Mouse (Mus musculus) neural tube, embryonic 13.5 days (tissue): ENCODE data around the gene Kri1. TPM values are rescaled to one million over a fixed set of nuclear protein-coding genes. Genes with fewer than 3 reads are reported as not detected.

Experiments used
- polyA plus RNA-seq: library from polyadenylated mRNA; unstranded; fragments of >200 nt; fragmentation: Nextera tagmentation; extraction: Ambion mirVana; gene quantifications from 2 replicates; pipeline ENCODE4 v1.2.1, GENCODE M21; 2015

The Kri1 gene
- polyA plus RNA-seq, 1 experiment from 2014 or later = 15.1 TPM

Other genes with a start within 250 kb of the Kri1 start
- 1.4 and 2.1 TPM in 2 replicates for gene Zglp1, start 220.9 kb downstream of the Kri1 start, polyA plus RNA-seq
- gene Gm49373, start 214.9 kb downstream of the Kri1 start, polyA plus RNA-seq = 0.91 and 0.98 TPM in 2 replicates
- gene Fdx1l, start 214.4 kb downstream of the Kri1 start, polyA plus RNA-seq = 52.1 and 60.2 TPM in 2 replicates
- 1.3 and 1.6 TPM in 2 replicates for gene Gm38431, start 196.0 kb downstream of the Kri1 start, polyA plus RNA-seq
- gene Raver1, start 196.0 kb downstream of the Kri1 start, polyA plus RNA-seq = 37.3 and 38.3 TPM in 2 replicates
- 11.7 TPM in 2 replicates for gene Tyk2, start 156.7 kb downstream of the Kri1 start, polyA plus RNA-seq
- gene Cdc37, start 138.0 kb downstream of the Kri1 start, polyA plus RNA-seq = 228 and 273 TPM in 2 replicates
- gene Pde4a, start 122.3 kb downstream of the Kri1 start, polyA plus RNA-seq = 17.5 and 18.9 TPM in 2 replicates
- 60.9 and 64.4 TPM in 2 replicates for gene Keap1, start 48.6 kb downstream of the Kri1 start, polyA plus RNA-seq
- gene S1pr5, start 39.5 kb downstream of the Kri1 start, polyA plus RNA-seq = 3.0 and 3.8 TPM in 2 replicates
- gene Atg4d, start 22.7 kb downstream of the Kri1 start, polyA plus RNA-seq = 55.3 and 56.1 TPM in 2 replicates
- 95.5 and 114 TPM in 2 replicates for gene Cdkn2d, start 3.4 kb upstream of the Kri1 start, polyA plus RNA-seq
- gene Ap1m2, start 24.4 kb upstream of the Kri1 start, polyA plus RNA-seq = 0.89 and 1.1 TPM in 2 replicates
- gene Slc44a2, start 32.7 kb upstream of the Kri1 start, polyA plus RNA-seq = 70.1 and 73.1 TPM in 2 replicates
- 226 and 229 TPM in 2 replicates for gene Ilf3, start 79.9 kb upstream of the Kri1 start, polyA plus RNA-seq
- 49.1 and 50.4 TPM in 2 replicates for gene Qtrt1, start 123.9 kb upstream of the Kri1 start, polyA plus RNA-seq
- 65.0 and 69.7 TPM in 2 replicates for gene Dnm2, start 136.9 kb upstream of the Kri1 start, polyA plus RNA-seq
- gene Tmed1, start 222.3 kb upstream of the Kri1 start, polyA plus RNA-seq = 52.8 and 53.9 TPM in 2 replicates
- gene AB124611, start 238.2 kb upstream of the Kri1 start, polyA plus RNA-seq = 2.9 and 4.2 TPM in 2 replicates